Mouse (Mus musculus) liver, embryonic 14.5 days (tissue): ENCODE measurements around the gene Ust.

Source experiments
- CTCF ChIP-seq: IDR thresholded peaks from 2 replicates; pipeline ENCODE4 v1.5.1; 2016; ENCODE audit warnings: antibody characterized with exemption, low read depth, control low read depth
- EP300 ChIP-seq: IDR thresholded peaks from 2 replicates; pipeline ENCODE4 v1.6.1; 2016; ENCODE audit warnings: antibody characterized with exemption, low read depth

DNA sequence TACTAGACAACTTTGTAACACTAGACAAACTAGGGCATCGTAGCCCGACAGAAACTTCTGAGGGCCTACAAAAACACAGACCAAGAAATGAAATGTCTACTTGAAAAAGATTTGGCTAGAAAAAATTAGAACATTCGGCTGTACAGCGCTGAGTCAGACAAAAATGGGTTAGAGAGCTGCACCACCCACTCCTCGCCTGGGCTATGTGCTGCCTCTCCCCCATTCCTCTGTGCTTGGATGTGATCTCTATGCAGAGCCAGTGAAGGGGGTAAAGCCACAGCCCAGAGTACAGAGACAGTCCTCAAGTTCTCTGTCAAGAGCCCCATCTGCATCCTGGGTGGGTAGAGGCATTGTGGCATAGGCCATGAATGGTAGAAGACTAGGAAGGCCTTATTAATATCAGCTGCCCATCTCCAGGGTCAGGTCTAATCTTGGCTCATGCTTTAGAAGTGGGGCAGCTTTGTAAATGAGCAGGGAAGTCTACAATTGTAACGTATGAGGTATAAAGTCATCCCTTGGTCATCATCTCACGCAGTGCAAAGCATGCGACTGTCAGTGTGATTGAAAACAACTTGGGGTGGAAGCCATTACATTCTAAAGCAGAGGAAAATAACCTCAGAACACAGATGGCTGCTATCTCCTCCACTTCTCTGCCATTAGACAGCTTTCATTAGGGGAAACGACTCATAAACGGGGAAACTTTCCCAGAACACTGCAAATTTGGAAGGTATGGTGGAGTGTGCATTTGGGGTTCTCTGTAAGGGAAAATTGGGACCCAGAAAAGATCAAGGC is 281.6 kb downstream of the Ust start:
- TF ChIP-seq CTCF (no peak), EP300 (no peak)
